In the genomic region with DNA sequence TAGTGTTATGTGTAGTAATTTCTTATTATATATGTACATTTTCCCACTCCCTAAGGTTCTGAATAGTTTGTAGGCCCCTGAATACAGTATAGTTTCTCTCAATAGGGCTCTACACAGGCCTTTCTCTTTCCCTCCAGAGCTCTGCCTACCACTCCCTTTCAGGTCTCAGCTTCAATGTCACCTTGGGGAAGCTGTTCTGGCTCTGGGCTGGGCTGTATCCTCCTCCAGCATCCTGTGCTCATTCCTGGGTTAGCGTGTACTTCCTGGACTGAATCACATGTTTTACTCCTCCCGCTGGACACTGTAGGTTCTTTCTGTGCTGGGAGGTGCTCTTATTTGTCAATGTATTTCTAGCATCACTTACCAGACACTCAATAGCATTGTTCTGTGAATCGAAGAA, we compare ENCODE assay signal across 24 mouse cellular contexts. TPM values are rescaled to one million over a fixed set of nuclear protein-coding genes. Genes with fewer than 3 reads are reported as not detected.
DNase-seq lines count a peak whose midpoint lies in the region; ATAC-seq and TF ChIP-seq lines count a peak whose summit lies in the region.
"Had no signal": no experiment of that assay in that cellular context is flagged by ENCODE, and none has a peak within 500 bp of the region (broad histone marks: within the 10 kb centered on the region; RNA-seq: fewer than 3 reads in every experiment).

No protein-coding gene starts in this region.

- H3K36me3 ChIP-seq in heart, embryonic 13.5 days, result no peaks in the 10 kb centered on the region
- no peaks in the 10 kb centered on the region for H3K36me3 ChIP-seq in heart, postnatal 0 days (replicated peaks; ENCODE audit: control insufficient read depth, insufficient read depth, low read length)
- no peaks in the 10 kb centered on the region for H3K36me3 ChIP-seq in heart, embryonic 11.5 days (ENCODE audit: control insufficient read depth, insufficient read depth, low read length)
- H3K36me3 ChIP-seq: embryonic facial prominence, embryonic 15.5 days; forebrain, embryonic 10.5 days; hindbrain, embryonic 12.5 days had no signal

- no peak for DNase-seq in heart, adult 9 months (ENCODE audit: low spot score in 2 of 2)
- DNase-seq in heart, postnatal 0 days (ENCODE audit: low spot score), result peak; percentile 46
- DNase-seq in ES-CJ7 (ENCODE audit: low read depth, low spot score) (peak; percentile 87), R1 (ENCODE audit: low read depth, low spot score) (peak; percentile 90)
- DNase-seq in cerebellum, postnatal 36 days, result no peak
- DNase-seq: adrenal gland, adult 8-10 months; adrenal gland, postnatal 36 days; cerebellum, adult 2 months; cerebellum, postnatal 10 days; embryo, embryonic 11 days; gastrocnemius, postnatal 14 days; heart, postnatal 4 days; kidney, adult 8-10 months had no signal

- 50% methylated on average over 3 of the region's 3 CpGs for WGBS in heart, embryonic 13.5 days
- 36% methylated on average over 3 of the region's 3 CpGs for WGBS in heart, postnatal 0 days
- WGBS in heart, embryonic 11.5 days (ENCODE audit: insufficient replicate concordance), result 56% methylated on average over 3 of the region's 3 CpGs

- TF ChIP-seq EP300 in heart, postnatal 0 days (IDR thresholded peaks at IDR 0.05; ENCODE audit: low read depth), result no peak

- H3K9me3 ChIP-seq in heart, embryonic 13.5 days, result no peaks in the 10 kb centered on the region
- H3K9me3 ChIP-seq in heart, postnatal 0 days (replicated peaks; ENCODE audit: control insufficient read depth, low read length), result no peaks in the 10 kb centered on the region
- H3K9me3 ChIP-seq in heart, embryonic 11.5 days (replicated peaks; ENCODE audit: control insufficient read depth, low read length), result no peaks in the 10 kb centered on the region
- H3K9me3 ChIP-seq: embryonic facial prominence, embryonic 15.5 days; forebrain, embryonic 10.5 days; hindbrain, embryonic 12.5 days had no signal

- H3K27ac ChIP-seq in heart, embryonic 13.5 days (replicated peaks), result peak overlapping the region; percentile 25; the same call in 1 of the 2 replicates
- H3K27ac ChIP-seq in heart, postnatal 0 days (ENCODE audit: low read depth), result peak overlapping the region; percentile 9
- H3K27ac ChIP-seq in heart, embryonic 11.5 days (ENCODE audit: low read depth, low read length), result no peak overlapping the region
- H3K27ac ChIP-seq: embryonic facial prominence, embryonic 15.5 days; forebrain, embryonic 10.5 days; hindbrain, embryonic 12.5 days had no signal

- no peaks in the 10 kb centered on the region for H3K27me3 ChIP-seq in heart, embryonic 13.5 days (replicated peaks)
- H3K27me3 ChIP-seq in heart, postnatal 0 days (ENCODE audit: control insufficient read depth, insufficient read depth, low read length), result no peaks in the 10 kb centered on the region
- no peaks in the 10 kb centered on the region for H3K27me3 ChIP-seq in heart, embryonic 11.5 days (ENCODE audit: control insufficient read depth, insufficient read depth, low read length)
- H3K27me3 ChIP-seq: embryonic facial prominence, embryonic 15.5 days; hindbrain, embryonic 12.5 days; Patski had no signal

- no peak overlapping the region for H3K4me3 ChIP-seq in heart, embryonic 13.5 days
- no peak overlapping the region for H3K4me3 ChIP-seq in heart, postnatal 0 days (ENCODE audit: low read depth, low read length)
- H3K4me3 ChIP-seq in heart, embryonic 11.5 days (ENCODE audit: low read depth, low read length), result no peak overlapping the region
- H3K4me3 ChIP-seq: embryonic facial prominence, embryonic 15.5 days; erythroblast, embryonic 14.5 days; forebrain, embryonic 10.5 days; hindbrain, embryonic 12.5 days had no signal

- ATAC-seq in heart, embryonic 13.5 days (ENCODE audit: extremely low read depth, insufficient number of reproducible peaks, low FRiP score, low TSS enrichment), result no peak
- peak; percentile 76 for ATAC-seq in heart, postnatal 0 days (ENCODE audit: insufficient read depth, low read depth)
- ATAC-seq in heart, embryonic 11.5 days (replicated peaks; ENCODE audit: insufficient number of reproducible peaks, low FRiP score, low TSS enrichment), result no peak
- ATAC-seq: forebrain, embryonic 16.5 days; hindbrain, embryonic 16.5 days; inflammation-experienced regulatory T-cells, adult 6 months; intestine, postnatal 0 days; Patski had no signal

- H3K4me1 ChIP-seq in heart, embryonic 13.5 days, result peaks cover 18% of the 10 kb centered on the region
- H3K4me1 ChIP-seq in heart, postnatal 0 days (ENCODE audit: control insufficient read depth, insufficient read depth), result peaks cover 3% of the 10 kb centered on the region; the same call in 1 of the 2 replicates
- H3K4me1 ChIP-seq in heart, embryonic 11.5 days (ENCODE audit: control insufficient read depth, insufficient read depth, low read length), result peaks cover 10% of the 10 kb centered on the region; the same call in 1 of the 2 replicates
- H3K4me1 ChIP-seq: embryonic facial prominence, embryonic 15.5 days; hindbrain, embryonic 12.5 days had no signal

- TF ChIP-seq CTCF in heart, postnatal 0 days (IDR thresholded peaks at IDR 0.05; ENCODE audit: low read depth), result no peak

- no peak overlapping the region for H3K4me2 ChIP-seq in heart, embryonic 13.5 days
- H3K4me2 ChIP-seq in heart, postnatal 0 days (ENCODE audit: low read depth, low read length), result no peak overlapping the region
- no peak overlapping the region for H3K4me2 ChIP-seq in heart, embryonic 11.5 days
- H3K4me2 ChIP-seq: embryonic facial prominence, embryonic 15.5 days; hindbrain, embryonic 12.5 days had no signal

- H3K9ac ChIP-seq in heart, embryonic 13.5 days, result 0 out of 2 replicates have a peak overlapping the region, but pooled peaks have one; percentile 54
- H3K9ac ChIP-seq in heart, postnatal 0 days (replicated peaks; ENCODE audit: low read depth, low read length), result no peak overlapping the region
- no peak overlapping the region for H3K9ac ChIP-seq in heart, embryonic 11.5 days (ENCODE audit: low read depth, low read length)
- H3K9ac ChIP-seq: embryonic facial prominence, embryonic 15.5 days; hindbrain, embryonic 12.5 days had no signal

RNA-seq across cellular contexts. Expression of gene Zfp148, which starts 12.0 kb away (rescaled TPM):
- 36.6 and 36.9 TPM in 2 replicates for polyA plus RNA-seq in heart, embryonic 13.5 days (2015; fragmentation: Nextera tagmentation; extraction: Ambion mirVana)
- total RNA-seq in heart, postnatal 0 days (2014; rRNA removed; ENCODE audit: low replicate concordance), result 20.7 and 21.8 TPM in 2 replicates
- 30.0 and 30.3 TPM in 2 replicates for polyA plus RNA-seq in heart, postnatal 0 days (2015; fragmentation: Nextera tagmentation; extraction: Ambion mirVana)
- 37.8 and 39.2 TPM in 2 replicates for polyA plus RNA-seq in heart, embryonic 11.5 days (2014; fragmentation: Nextera tagmentation; extraction: Ambion mirVana)

Comparison
In these comparisons a context has a peak if more than half of its experiments do, and no peak if none do; other contexts are left out.
1. DNase-seq: peak in heart, postnatal 0 days (single experiment), ES-CJ7 (single experiment) and R1 (single experiment); none in heart, adult 9 months (0 of 2) and cerebellum, postnatal 36 days (0 of 2).